Mouse (Mus musculus) heart, adult 2 months (tissue): ENCODE data around the gene Ehd2. TPM values are rescaled to one million over a fixed set of nuclear protein-coding genes. Genes with fewer than 3 reads are reported as not detected.

Experiments used
- DNase-seq, 2 experiments: peaks; one replicate each; pipeline ENCODE4 v3.0.0; 2021
- H3K27ac ChIP-seq: fragments of 200-600 bp; 2 replicates; pipeline ENCODE4 v1.8.1; 2022
- H3K27me3 ChIP-seq: fragments of 200-500 bp; 2 replicates; pipeline ENCODE4 v1.6.1; 2012; ENCODE audit warnings: mild to moderate bottlenecking, low read length, inconsistent platforms, mixed read lengths; ENCODE audit not compliant: control insufficient read depth, insufficient read depth
- H3K36me3 ChIP-seq: fragments of 200-500 bp; 2 replicates; pipeline ENCODE4 v1.6.1; 2012; ENCODE audit warnings: low read length, inconsistent platforms; ENCODE audit not compliant: control insufficient read depth, insufficient read depth
- H3K4me1 ChIP-seq: fragments of 200-500 bp; 2 replicates; pipeline ENCODE4 v1.6.1; 2011; ENCODE audit warnings: low read length; ENCODE audit not compliant: control insufficient read depth, insufficient read depth
- H3K4me3 ChIP-seq: fragments of 200-600 bp; 2 replicates; pipeline ENCODE4 v1.8.1; 2022
- H3K79me2 ChIP-seq: fragments of 200-500 bp; replicated peaks from 2 replicates; pipeline ENCODE4 v1.6.1; 2012; ENCODE audit warnings: mild to moderate bottlenecking, inconsistent platforms, low read length, moderate library complexity, mixed read lengths; ENCODE audit not compliant: control insufficient read depth, insufficient read depth
- H3K9ac ChIP-seq: fragments of 200-500 bp; 2 replicates; pipeline ENCODE4 v1.6.1; 2012; ENCODE audit warnings: low read depth, mild to moderate bottlenecking, control low read depth, inconsistent platforms, low read length, mixed read lengths
- CTCF ChIP-seq: fragments of 200-600 bp; IDR thresholded peaks from 2 replicates; pipeline ENCODE4 v1.8.1; 2022; ENCODE audit warnings: antibody characterized with exemption, mild to moderate bottlenecking, moderate library complexity
- EP300 ChIP-seq: fragments of 200-500 bp; IDR thresholded peaks from 2 replicates; pipeline ENCODE4 v1.6.1; 2011; ENCODE audit warnings: low read depth, low read length, control low read depth; ENCODE audit not compliant: insufficient read depth
- POLR2A ChIP-seq: fragments of 200-500 bp; IDR thresholded peaks from 2 replicates; pipeline ENCODE4 v1.6.1; 2011; ENCODE audit warnings: mild to moderate bottlenecking, low read depth, low read length, control low read depth; ENCODE audit not compliant: insufficient read depth
- WGBS: fragments of 180-500 bp; shearing (Covaris S2); methylation state at CpG from one replicate; pipeline ENCODE4 v1.1.7; 2018; 5-methylcytosine and 5-hydroxymethylcytosine counted together
- intact Hi-C: fragments of 180-260 bp; cut with DNase I; formaldehyde crosslinking; loops from one replicate; pipeline ENCODE4 v1.15.1; 2025
- polyA plus RNA-seq: library from polyadenylated mRNA; depleted of rRNA; stranded (reverse); fragments of >200 nt; gene quantifications from 2 replicates; pipeline ENCODE4 v1.2.3, GENCODE M21; 2012; rRNA removed
- total RNA-seq, 2 experiments: library from RNA; stranded (reverse); gene quantifications; 2 replicates each; pipeline ENCODE4 v1.2.3; 2021

Gene Ehd2
- total and polyA plus RNA-seq, 3 experiments: 76.8 to 91.3 (median 81.9) TPM

- Histone ChIP-seq H3K36me3 (no peaks in the 10 kb centered on the region), H3K79me2 (no peaks in the 10 kb centered on the region), H3K4me1 (no peaks in the 10 kb centered on the region), H3K27me3 (no peaks in the 10 kb centered on the region), H3K4me3 (no peak overlapping the region), H3K27ac (no peak overlapping the region), H3K9ac (no peak overlapping the region)
- TF ChIP-seq POLR2A: no peak
- TF ChIP-seq EP300: no peak
- TF ChIP-seq CTCF: no peak
- no peak for DNase-seq
- intact Hi-C loops: no loop called here
- 61% methylated on average over 8 of the region's 8 CpGs for WGBS
Measured at GRCm38 (mm10) chr7:15907971-15908590, 59.3 kb downstream of the Ehd2 start.

- no peaks in the 10 kb centered on the region for H3K27me3 ChIP-seq
- intact Hi-C loops: no loop called here
- TF ChIP-seq CTCF: no peak
- no peak overlapping the region for H3K27ac ChIP-seq
- 63% methylated on average over 1 of the region's 1 CpGs for WGBS
- no peak overlapping the region for H3K4me3 ChIP-seq
- H3K9ac ChIP-seq: no peak overlapping the region
- no peaks in the 10 kb centered on the region for H3K36me3 ChIP-seq
- no peaks in the 10 kb centered on the region for H3K4me1 ChIP-seq
- no peaks in the 10 kb centered on the region for H3K79me2 ChIP-seq
- DNase-seq: no peak
Measured at GRCm38 (mm10) chr7:15906602-15907001, 60.8 kb downstream of the Ehd2 start.

- H3K4me3 ChIP-seq: no peak overlapping the region
- WGBS: 76% methylated on average over 7 of the region's 7 CpGs
- no peaks in the 10 kb centered on the region for H3K4me1 ChIP-seq
- no peaks in the 10 kb centered on the region for H3K36me3 ChIP-seq
- DNase-seq: no peak
- no peak for TF ChIP-seq CTCF
- TF ChIP-seq POLR2A: no peak
- TF ChIP-seq EP300: no peak
- H3K79me2 ChIP-seq: no peaks in the 10 kb centered on the region
- no peak overlapping the region for H3K27ac ChIP-seq
- H3K27me3 ChIP-seq: no peaks in the 10 kb centered on the region
- intact Hi-C loops: loop anchor here (1.0 kb wide), 1 partner anchor 12 kb away; no protein-coding TSS in a partner anchor
- H3K9ac ChIP-seq: no peak overlapping the region
Measured at GRCm38 (mm10) chr7:15905861-15906260, 61.5 kb downstream of the Ehd2 start.

GRCm38 (mm10) chr7:15901366-15902048 lies 65.9 kb downstream of the Ehd2 start:
- intact Hi-C loops: no loop called here
- Histone ChIP-seq H3K27me3 (no peaks in the 10 kb centered on the region), H3K4me1 (no peaks in the 10 kb centered on the region), H3K79me2 (no peaks in the 10 kb centered on the region), H3K9ac (no peak overlapping the region), H3K36me3 (no peaks in the 10 kb centered on the region), H3K27ac (no peak overlapping the region), H3K4me3 (no peak overlapping the region)
- no peak for DNase-seq
- WGBS: 72% methylated on average over 9 of the region's 9 CpGs
- TF ChIP-seq EP300 (no peak), CTCF (no peak), POLR2A (no peak)

Other genes starting within 250 kb of the Ehd2 start
- gene Obox5, start 217.4 kb downstream of the Ehd2 start, total RNA-seq: not detected
- not detected in 2 replicates for gene Obox5, start 217.4 kb downstream of the Ehd2 start, polyA plus RNA-seq
- gene Obox6, start 127.9 kb downstream of the Ehd2 start, total RNA-seq: not detected
- not detected in 2 replicates for gene Obox6, start 127.9 kb downstream of the Ehd2 start, polyA plus RNA-seq
- gene Crx, start 87.6 kb downstream of the Ehd2 start, total RNA-seq: not detected
- gene Crx, start 87.6 kb downstream of the Ehd2 start, polyA plus RNA-seq: not detected in 2 replicates
- not detected for gene Crxos, start 85.0 kb downstream of the Ehd2 start, total RNA-seq
- gene Crxos, start 85.0 kb downstream of the Ehd2 start, polyA plus RNA-seq: not detected in 2 replicates
- 100 to 1,000 TPM; 170 to 195 TPM for gene Selenow, start 45.2 kb downstream of the Ehd2 start, total RNA-seq
- gene Selenow, start 45.2 kb downstream of the Ehd2 start, polyA plus RNA-seq: 312 and 325 TPM in 2 replicates
- 100 to 1,000 TPM; 117 to 143 TPM for gene Nop53, start 21.5 kb downstream of the Ehd2 start, total RNA-seq
- gene Nop53, start 21.5 kb downstream of the Ehd2 start, polyA plus RNA-seq: 56.3 and 60.0 TPM in 2 replicates
- 1 to 10 TPM; 5.8 to 7.5 TPM for gene Bicra, start 80.4 kb upstream of the Ehd2 start, total RNA-seq
- 5.9 and 8.4 TPM in 2 replicates for gene Bicra, start 80.4 kb upstream of the Ehd2 start, polyA plus RNA-seq
- gene Zfp541, start 94.2 kb upstream of the Ehd2 start, total RNA-seq: not detected
- 0.02 and 0.03 TPM in 2 replicates for gene Zfp541, start 94.2 kb upstream of the Ehd2 start, polyA plus RNA-seq
- gene Napa, start 130.9 kb upstream of the Ehd2 start, total RNA-seq: 10 to 100 TPM; 74.0 to 95.3 TPM
- 147 and 165 TPM in 2 replicates for gene Napa, start 130.9 kb upstream of the Ehd2 start, polyA plus RNA-seq
- gene Kptn, start 152.3 kb upstream of the Ehd2 start, total RNA-seq: 10 to 100 TPM; 17.8 to 20.6 TPM
- gene Kptn, start 152.3 kb upstream of the Ehd2 start, polyA plus RNA-seq: 38.3 and 45.2 TPM in 2 replicates
- under 1 TPM; 0.50 to 0.84 TPM for gene Slc8a2, start 162.3 kb upstream of the Ehd2 start, total RNA-seq
- 0.61 and 0.96 TPM in 2 replicates for gene Slc8a2, start 162.3 kb upstream of the Ehd2 start, polyA plus RNA-seq
- 1 to 10 TPM; 4.3 to 4.6 TPM for gene Meis3, start 207.5 kb upstream of the Ehd2 start, total RNA-seq
- gene Meis3, start 207.5 kb upstream of the Ehd2 start, polyA plus RNA-seq: 7.4 and 8.7 TPM in 2 replicates